Mouse (Mus musculus) gastrocnemius, postnatal 10 days (tissue): ENCODE results near the gene Mettl15. TPM values are rescaled to one million over a fixed set of nuclear protein-coding genes. Genes with fewer than 3 reads are reported as not detected.
"Not testable (repeated sequence)": the region's sequence is repeated elsewhere in the genome, so short reads cannot be mapped to it uniquely, and the experiment has no call there.

ENCODE experiments used
- DNase-seq: peaks from one replicate; pipeline ENCODE4 v3.0.0; 2021; ENCODE audit warnings: mixed read lengths
- long read RNA-seq, 2 experiments: library from polyadenylated mRNA; stranded (forward); transcript quantifications; one replicate each; pipeline ENCODE4 v2.0.0; 2021
- total RNA-seq, 2 experiments: library from RNA; stranded (reverse); gene quantifications; 2 replicates each; pipeline ENCODE4 v1.2.3; 2021

Gene Mettl15
- 10 to 100 TPM in 1 of 2 experiments, 1 to 10 TPM in 1; 9.9 to 10.1 TPM for total RNA-seq
- long read RNA-seq, experiment 1, transcript Mettl15-201 (6 exons, 1,894 nt): major isoform, 5 of 10 reads
- long read RNA-seq, experiment 1, partial matches to known transcripts: 1 of 10 reads
- long read RNA-seq, experiment 1, other reads (novel, unspliced or antisense): 3 of 10 reads
- long read RNA-seq, experiment 2, transcript Mettl15-201 (6 exons, 1,894 nt): major isoform, 5 of 7 reads
- long read RNA-seq, experiment 2, partial matches to known transcripts: 0 of 7 reads
- long read RNA-seq, experiment 2, other reads (novel, unspliced or antisense): 2 of 7 reads

DNA sequence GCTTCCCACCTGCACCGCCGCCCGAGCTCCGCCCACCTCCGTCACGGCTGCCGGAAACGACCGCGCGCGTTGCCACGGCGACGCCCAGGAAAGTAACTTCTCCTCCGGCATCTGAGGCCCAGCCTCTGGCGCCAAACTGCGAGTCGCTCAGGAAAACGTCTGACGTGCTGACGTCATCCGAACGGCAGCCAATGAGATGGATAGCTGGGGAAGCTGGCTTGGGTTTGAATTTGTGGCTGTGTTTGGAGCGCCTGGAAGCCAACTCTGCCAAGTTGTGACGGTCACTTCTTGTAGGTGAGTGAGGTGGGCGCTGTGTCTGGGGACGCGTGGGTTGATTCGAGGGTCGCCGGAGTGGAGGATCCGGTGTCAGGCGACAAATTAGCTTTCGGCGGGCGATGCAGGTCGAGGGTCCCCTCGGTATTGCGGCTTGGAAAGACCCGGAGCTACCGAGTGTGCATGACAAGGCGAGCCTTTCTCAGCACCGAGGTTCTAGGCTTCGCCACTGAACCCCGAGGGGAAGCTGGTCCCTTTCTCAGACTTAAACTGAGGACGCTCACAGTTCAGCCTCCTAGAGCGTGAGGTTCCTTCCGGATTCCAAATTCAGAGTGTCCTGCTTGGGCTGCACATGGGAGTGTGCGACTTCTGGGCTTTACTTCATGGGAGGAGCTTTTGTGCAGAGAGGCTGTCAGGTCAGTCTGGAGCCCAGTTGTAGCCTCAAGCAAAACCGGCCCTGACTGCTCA is at the start of gene Mettl15, which contains the start of gene Kif18a:
TSS of gene Mettl15 (minus strand) at position 149 of the 741 bp plus-strand sequence.
TSS of gene Kif18a (plus strand) at position 139 of the 741 bp plus-strand sequence.
- DNase-seq: peak; percentile 93

DNA sequence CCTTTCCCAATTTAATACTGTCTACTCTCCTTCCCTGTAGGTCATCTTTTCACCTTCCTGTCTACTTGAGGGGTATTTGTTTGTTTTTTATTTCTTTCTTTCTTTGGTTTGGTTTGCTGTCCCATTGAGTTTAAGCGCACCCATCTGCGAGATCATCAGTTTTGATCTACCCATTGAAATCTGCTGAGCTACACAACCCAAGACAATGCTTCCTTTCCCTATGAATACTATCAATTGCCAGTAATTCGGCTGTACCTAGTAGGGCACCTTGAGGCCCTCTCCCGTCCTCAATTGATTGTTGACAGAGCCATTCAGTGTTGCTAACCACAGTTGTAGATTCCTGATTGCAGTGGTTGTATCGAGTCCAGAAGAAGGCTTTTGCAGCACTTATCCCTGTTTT is 30.8 kb upstream of the Mettl15 start:
- DNase-seq: no peak

DNA sequence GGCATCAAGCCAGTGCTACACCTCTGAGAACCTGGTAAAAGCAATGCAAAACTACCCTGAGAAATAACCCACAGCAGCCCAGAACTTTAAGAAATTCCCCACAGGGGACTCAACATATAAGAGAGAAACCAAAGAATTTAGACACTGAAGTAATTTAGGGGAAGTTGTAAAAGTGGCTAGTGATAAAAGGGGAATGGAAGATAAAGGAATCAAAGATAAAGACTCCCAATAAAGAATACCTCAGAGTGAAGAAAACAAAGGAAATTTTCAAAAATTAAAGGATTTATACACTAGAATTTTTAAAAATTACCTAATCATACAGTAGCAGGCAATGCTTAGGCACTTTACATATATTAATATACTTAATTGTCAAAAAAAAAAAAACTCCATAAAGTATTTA is 23.1 kb upstream of the Mettl15 start:
- no peak for DNase-seq

DNA sequence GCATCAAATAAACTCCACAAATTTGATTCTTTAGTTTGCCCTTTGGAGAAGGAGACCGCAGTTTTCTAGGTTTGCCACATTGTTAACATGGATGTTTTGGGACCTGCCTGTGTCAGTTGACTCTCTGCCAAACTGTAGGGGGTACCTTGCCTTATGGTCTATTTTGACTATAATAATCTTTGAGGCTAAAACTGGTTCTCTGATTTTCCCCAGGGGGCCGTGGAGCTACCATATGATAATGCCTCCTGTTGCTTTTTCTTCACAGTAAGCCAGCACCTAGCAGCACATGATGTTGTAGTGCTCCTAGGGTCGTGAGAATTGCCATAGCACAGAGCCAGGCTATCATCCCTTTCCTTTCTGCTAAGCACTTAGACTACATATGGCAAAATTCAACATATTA is 21.7 kb upstream of the Mettl15 start:
- no peak for DNase-seq

DNA sequence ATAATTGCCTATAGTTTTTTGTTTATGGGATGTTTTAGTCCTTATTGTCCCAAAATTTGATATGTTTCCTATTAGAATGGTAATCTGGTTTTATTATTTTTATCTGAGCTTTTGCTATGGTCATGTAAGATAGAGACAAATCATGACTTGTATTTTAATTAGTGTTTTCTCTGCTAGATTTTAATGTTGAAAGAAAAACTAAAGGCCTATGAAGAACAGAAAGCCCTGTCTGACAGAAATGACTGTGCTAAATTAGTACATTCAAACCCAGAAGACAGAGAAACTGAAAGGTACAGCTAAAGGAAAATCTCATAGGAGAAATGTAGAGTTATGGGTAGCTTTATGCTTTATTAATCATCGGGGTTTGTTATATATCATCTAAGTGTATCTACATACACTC is 17.6 kb upstream of the Mettl15 start:
- DNase-seq: no peak

DNA sequence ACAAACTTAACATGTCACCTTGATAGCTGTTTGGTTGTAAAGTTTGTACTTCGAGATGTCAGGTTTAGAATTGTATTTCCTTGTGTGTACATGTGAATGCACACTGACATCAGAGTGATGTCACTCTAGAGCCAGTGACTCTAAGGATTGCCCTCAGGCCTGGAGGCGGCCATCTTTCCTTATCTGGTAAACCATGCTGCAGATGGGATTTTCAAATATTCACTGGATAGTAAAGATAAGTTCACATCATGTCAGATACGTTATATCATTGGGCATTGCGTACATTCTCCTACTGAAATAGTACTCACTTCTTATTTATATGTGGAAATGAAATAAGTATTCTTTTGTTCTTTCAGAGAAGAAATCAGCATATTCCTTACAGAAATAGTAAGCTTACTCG is 15.7 kb upstream of the Mettl15 start:
- DNase-seq: no peak

DNA sequence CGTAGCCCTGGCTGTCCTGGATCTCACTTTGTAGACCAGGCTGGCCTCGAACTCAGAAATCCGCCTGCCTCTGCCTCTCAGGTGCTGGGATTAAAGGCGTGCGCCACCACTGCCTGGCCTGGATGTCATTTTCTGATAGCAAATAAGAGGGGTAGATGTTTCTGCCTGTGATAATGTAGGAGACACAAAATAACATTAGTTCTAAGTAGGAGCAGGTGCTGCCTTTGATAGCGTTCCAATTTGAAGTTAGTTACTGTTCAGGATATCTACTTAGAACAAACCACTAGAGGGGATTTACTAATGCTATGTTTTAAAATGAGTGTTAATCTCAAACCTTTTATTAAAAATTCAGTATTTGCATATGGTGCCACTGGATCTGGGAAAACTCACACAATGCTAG is 8.8 kb upstream of the Mettl15 start:
- DNase-seq: no peak

DNA sequence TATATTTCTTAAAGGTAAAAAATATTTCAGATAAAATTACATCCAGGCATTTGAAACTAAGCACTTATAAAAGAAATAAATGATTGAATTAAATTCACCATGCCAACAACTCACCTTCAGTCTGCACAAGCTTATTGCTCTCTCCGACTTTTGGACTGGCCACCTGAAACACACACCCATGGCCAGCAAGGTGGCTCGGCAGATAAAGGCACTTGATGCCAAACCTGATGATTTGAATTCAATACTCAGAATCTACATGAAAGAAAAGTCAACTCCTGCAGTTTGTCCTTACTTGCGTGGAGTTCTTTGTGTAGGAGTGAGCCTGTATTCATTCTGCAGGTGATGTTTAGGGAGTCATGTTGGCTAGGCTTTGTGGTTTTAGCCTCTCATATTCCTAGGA is 3.6 kb upstream of the Mettl15 start:
- no peak for DNase-seq

DNA sequence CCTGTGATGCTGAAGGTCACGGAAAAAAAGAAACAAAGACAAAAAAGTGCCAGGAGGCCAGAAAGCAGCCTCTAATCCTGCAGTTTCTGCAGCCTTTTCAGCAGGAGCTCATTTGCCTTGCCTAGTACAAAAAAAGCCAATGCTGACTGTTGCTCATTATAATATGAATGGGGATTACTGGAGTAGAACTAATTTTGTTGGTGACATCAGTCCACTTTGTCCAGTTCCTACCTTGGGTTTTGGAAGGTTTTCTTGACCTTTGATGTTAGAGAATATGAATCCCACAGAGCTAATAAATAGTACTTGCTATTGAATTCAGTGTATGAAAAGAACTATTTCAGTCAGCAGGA is 768 bp upstream of the Mettl15 start:
- no peak for DNase-seq

DNA sequence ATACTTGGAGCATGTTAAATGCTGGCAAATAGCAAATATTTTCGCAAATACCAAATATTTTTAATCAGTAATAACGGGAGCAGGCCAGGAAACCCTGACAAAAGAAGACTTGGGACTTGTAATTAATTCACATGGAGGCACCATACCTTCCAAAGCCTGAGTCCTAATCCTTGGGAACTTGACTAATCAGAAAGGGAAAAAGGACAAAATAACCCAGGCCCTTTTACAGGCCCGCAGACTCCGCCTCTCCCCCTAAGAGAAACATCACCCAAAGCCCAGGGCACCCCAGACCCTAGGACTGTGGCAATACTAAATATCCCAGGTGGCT is 312 bp downstream of the Mettl15 start:
- no peak for DNase-seq

DNA sequence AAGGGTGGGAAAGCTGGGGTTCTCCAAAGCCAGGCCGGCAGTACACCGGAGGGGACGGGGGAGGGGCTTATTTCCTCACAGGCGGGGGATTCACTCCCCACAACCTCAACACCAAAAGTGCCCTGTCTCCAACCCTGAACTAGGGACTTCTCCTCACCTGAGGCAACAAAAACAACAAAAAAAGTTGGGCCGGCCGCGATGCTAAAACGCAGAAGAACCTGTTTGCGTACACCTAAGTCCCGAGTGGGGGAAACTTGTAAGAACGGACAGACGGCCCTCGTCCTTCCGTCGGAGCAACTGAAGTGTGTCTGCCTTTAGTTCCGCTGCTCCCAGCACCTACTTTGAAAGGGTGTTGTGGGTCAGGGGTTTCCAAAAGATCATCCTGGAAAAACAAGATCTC is 2.5 kb downstream of the Mettl15 start:
- DNase-seq: peak; percentile 22

DNA sequence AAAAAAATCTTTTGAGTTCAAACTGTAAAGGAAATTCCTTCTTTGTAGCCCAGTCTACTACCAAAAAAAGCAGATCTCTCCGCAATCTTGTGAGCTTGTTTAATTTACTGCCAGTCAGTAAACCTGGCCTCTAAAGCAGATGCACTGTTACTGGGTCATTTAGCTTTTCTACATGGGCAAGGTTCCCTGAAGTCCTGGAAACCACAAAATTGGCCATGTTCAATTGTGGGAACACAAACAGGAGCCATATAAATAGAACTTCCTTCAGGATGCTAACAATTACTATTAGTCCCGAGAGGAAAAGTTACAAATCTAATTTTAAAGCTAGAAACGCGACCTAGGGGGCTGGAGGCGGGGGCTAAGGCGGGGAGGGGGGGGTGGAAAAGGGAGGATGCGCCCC is 3.0 kb downstream of the Mettl15 start:
- no peak for DNase-seq

DNA sequence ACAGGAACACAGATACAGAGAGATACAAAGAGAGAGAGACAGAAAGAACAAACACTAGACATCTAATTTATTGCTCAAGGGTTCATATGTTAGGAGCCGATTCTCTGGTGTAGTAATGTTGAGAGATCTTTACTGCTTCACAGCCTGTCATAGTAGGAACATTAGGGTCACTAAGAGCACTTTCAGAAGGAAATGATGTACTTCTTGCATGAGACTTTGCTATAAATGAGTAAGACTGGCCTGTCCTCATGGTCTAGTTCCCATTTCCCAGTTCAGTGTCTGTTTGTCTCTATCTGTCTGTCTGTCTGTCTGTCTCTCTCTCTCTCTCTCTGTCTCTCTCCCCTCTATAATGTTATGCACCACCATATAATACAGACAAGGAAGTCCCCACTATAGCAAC is 7.5 kb downstream of the Mettl15 start:
- DNase-seq: no peak

DNA sequence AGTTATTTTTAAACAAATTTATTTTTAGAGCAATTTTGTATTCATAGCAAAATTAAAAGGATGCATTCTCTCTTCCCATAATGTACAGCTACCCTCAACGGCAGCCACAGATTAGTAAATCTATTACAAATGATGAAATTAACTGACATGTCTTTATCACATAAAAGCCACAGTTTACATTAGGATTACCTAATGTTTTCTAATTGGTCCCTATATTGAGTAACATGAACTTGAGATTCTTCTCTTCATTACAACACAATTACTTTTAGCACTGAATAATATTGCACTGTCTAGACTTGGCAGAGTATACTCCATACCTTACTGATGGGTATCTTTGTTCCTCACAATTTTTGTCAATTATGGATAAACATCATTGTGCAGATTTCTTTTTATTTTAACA is 17.8 kb downstream of the Mettl15 start:
- no peak for DNase-seq

DNA sequence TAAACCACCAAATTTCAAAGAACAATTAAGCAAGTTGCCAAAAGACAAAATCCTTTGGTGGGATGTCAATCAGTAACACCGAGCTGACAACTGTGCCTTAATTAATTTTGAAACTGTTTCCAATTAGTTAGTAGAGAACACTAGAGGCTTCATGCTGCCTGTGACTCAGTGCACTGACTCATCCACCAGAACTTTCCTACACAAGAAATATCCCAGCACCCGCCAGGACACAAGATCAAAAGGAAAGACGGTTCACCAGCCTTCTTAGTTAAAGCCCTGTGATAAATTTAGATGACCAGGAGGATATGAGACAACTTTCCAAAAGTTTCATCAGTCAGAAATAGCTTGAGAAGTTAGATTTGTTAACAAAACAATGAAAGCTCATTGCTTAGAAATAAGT is 38.6 kb downstream of the Mettl15 start:
- no peak for DNase-seq

DNA sequence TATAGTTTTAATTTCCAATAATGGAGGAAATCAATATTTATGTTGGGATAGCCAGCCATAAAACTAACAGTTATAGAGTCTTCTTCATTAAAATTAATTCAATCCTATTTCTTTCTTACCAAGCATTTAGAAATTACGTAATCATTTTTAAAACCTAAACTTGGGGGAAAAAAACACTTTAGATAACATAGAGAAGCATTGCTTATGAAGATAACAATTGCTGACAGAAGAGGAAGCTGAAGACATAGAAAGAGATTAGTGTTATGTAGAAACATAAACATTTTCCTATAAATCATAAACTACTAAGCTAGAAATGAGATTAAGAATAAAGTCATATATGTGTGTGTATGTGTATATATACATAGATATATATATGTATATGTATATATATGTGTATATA is 44.8 kb downstream of the Mettl15 start:
- no peak for DNase-seq

DNA sequence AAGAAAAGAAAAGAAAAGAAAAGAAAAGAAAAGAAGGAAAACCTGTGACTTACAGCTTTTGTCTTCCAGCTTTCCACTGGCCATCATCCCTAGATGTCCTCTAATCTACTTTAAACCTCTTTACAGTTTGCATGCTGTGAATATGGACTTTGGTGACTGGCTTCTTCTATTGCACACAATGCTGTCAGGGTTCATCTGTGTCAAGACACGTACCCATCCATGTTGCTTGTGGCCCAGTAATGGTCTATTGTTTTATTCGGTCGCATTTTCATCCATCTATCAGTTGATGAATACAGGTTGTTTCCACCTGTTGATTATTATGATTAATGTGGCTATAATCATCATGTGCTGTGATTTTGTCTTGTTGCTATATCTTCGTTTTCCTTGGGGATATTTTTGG is 46.7 kb downstream of the Mettl15 start:
- DNase-seq: no peak

DNA sequence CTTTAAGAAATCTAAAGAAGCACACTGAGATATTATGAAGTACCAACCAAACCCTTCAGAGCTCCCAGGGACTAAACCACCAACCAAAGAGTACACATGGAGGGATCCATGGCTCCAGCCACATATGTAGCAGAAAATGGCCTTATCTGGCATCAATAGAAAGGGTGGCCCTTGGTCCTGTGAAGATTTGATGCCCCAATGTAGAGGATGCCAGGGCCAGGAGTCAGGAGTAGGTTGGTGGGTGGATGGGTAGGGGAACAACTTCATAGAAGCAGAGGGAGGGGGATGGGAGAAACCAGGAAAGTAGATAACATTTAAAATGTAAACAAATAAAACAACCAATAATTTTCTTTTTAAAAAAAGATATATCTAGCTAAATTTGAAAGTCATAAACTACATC is 50.1 kb downstream of the Mettl15 start:
- no peak for DNase-seq

DNA sequence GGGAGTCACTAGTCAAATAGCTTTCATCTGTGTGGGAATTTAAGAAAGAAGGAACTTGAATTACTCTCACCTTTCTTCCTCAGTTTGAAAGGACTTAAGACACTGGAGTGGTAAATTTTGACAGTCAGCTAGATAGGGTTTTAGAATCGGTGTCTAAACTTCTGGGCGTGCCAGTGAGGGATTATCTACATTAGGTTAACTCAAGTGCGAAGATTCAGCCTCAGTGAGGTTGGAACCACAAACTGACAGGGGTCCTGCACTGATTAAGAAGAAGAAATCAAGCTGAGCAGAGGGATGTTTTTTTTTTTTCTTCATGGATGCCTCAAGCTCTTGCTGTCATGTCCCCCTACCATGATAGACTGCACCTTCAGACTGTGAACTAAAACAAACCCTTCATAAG is 53.4 kb downstream of the Mettl15 start:
- no peak for DNase-seq

DNA sequence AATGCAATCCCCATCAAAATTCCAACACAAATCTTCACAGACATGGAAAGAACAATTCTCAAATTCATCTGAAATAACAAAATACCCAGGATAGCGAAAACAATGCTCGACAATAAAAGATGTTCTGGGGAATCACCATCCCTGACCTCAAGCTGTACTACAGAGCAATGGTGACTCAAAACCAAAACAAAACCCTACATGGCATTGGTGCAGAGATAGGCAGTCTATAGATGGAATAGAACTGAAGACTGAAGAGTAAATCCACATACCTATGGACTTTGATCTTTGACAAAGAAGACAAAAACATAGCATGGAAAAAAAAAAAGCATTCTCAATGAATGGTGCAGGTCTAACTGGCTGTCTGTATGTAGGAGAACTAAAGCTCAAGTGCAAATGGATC is 59.1 kb downstream of the Mettl15 start:
- DNase-seq: no peak

DNA sequence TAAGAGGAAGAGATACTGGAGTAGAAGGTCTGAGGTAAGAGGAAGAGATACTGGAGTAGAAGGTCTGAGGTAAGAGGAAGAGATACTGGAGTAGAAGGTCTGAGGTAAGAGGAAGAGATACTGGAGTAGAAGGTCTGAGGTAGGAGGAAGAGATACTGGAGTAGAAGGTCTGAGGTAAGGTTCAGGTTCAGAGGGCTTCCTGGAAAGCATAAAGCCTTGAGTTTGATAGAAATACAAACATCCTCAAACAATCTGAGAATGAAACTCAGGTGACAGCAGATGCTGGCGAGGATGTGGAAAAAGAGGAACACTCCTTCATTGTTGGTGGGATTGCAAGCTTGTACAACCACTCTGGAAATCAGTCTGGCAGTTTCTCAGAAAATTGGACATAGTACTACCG is 63.9 kb downstream of the Mettl15 start:
- DNase-seq: not testable (repeated sequence)

DNA sequence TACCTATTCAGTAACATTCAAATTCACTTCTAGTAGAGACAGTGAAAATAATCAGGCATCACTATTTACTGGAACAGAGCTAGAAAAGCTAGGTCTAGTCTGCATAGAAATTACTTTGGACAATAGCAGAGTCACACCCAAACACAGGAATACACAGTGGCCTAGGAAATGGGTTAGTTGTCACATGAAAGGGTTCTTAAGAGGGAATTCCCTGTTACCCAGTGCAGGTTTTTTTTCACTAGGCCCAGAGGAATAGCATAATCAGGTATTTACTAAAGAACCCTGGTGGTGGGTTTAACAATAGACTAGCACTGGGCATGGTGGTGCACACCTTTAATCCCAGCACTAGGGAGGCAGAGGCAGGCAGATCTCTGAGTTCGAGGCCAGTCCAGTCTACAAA is 69.9 kb downstream of the Mettl15 start:
- DNase-seq: not testable (repeated sequence)

DNA sequence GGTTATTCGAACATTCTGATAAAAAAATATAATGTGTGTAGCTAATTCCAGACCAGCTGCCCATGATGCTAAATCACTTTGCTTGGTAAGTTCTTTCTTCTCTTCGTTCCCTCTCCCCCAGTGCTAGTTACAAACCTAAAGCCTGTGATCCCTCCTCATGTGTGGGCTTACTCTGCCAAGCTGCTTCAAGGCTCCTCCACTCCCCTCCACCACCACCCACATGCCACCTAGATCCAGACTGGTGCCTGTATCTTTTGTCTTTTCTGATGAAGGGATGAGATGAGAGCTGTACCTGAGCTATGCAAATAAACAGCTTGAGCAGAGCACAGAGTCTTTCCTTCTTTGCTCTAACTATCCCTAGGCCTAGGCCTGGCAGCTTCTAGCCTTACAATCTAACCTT is 72.5 kb downstream of the Mettl15 start:
- no peak for DNase-seq

DNA sequence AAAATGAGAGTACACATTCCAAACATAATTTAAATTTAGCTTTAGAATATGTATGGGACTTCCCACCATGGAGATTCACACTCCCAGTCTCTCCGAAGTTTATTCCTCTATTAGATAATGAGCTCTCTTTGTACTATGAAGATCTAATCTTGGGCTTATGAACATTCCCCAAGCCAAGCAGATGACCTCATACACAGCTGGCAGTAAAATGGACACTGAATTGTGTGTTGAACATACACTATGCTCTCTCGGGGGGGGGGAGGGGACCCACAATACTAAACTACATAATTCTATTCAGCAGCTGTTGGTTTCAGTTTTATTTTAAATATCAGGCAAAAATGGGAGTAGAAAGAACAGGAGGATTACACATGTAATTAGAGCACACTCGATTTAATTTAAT is 97.6 kb downstream of the Mettl15 start:
- DNase-seq: no peak
